Mouse (Mus musculus): ENCODE data around the gene Pard3. TPM values are rescaled to one million over a fixed set of nuclear protein-coding genes. Genes with fewer than 3 reads are reported as not detected.
"Not testable (repeated sequence)": the region's sequence is repeated elsewhere in the genome, so short reads cannot be mapped to it uniquely, and the experiment has no call there.

Gene Pard3
- polyA plus RNA-seq, 1 experiment from 2014 or later: 26.2 TPM

GRCm38 (mm10) chr8:127161854-127162253, 98.2 kb downstream of the Pard3 start:
- H3K27me3 ChIP-seq (replicated peaks): no peaks in the 10 kb centered on the region
- peaks cover 34% of the 10 kb centered on the region for H3K4me1 ChIP-seq (replicated peaks)
- H3K9ac ChIP-seq: no peak overlapping the region
- no peak overlapping the region for H3K4me2 ChIP-seq
- ATAC-seq (ENCODE audit: insufficient number of reproducible peaks, low FRiP score): no peak
- H3K27ac ChIP-seq (ENCODE audit: poor library complexity, severe bottlenecking): no peak overlapping the region
- H3K9me3 ChIP-seq (replicated peaks): no peaks in the 10 kb centered on the region
- no peak overlapping the region for H3K4me3 ChIP-seq
- H3K36me3 ChIP-seq: peaks cover 5% of the 10 kb centered on the region
- WGBS: 80% methylated on average over 7 of the region's 7 CpGs

DNA sequence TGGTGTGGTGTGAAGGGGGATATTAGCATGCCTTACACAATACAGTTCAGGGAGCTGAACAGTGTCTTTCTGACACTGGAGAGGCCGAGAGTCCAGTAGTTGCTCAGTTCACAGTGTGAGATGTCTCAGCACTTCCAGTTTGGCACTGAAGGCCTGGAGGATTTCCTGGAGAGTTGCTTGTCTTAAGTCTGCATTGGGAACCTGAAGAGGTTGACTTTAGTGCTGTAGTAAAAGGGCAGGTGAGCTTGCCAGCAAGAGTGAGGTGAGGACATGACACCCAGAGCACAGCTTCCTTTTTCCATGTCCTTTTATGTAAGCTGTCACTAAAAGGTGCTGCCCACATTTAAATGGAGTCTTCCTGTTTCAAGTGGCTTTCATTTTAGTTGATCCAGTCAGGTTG, 99.1 kb downstream of the Pard3 start:
- ATAC-seq (ENCODE audit: insufficient number of reproducible peaks, low FRiP score): no peak
- Histone ChIP-seq H3K4me2 (no peak overlapping the region), H3K27me3 (replicated peaks) (no peaks in the 10 kb centered on the region), H3K9me3 (replicated peaks) (no peaks in the 10 kb centered on the region), H3K27ac (ENCODE audit: poor library complexity, severe bottlenecking) (no peak overlapping the region), H3K36me3 (peaks cover 5% of the 10 kb centered on the region), H3K4me3 (no peak overlapping the region), H3K4me1 (replicated peaks) (peaks cover 25% of the 10 kb centered on the region), H3K9ac (no peak overlapping the region)
- WGBS: 63% methylated on average over 1 of the region's 1 CpGs

GRCm38 (mm10) chr8:127164326-127165280, 100.9 kb downstream of the Pard3 start:
- H3K4me1 ChIP-seq (replicated peaks): peaks cover 20% of the 10 kb centered on the region
- H3K27ac ChIP-seq (ENCODE audit: poor library complexity, severe bottlenecking): no peak overlapping the region
- H3K9ac ChIP-seq: no peak overlapping the region
- WGBS: 87% methylated on average over 12 of the region's 12 CpGs
- H3K4me2 ChIP-seq: no peak overlapping the region
- peaks cover 5% of the 10 kb centered on the region for H3K36me3 ChIP-seq
- H3K4me3 ChIP-seq: no peak overlapping the region
- no peaks in the 10 kb centered on the region for H3K9me3 ChIP-seq (replicated peaks)
- no peaks in the 10 kb centered on the region for H3K27me3 ChIP-seq (replicated peaks)
- no peak for ATAC-seq (ENCODE audit: insufficient number of reproducible peaks, low FRiP score)

- no peak for ATAC-seq (ENCODE audit: insufficient number of reproducible peaks, low FRiP score)
- no peak overlapping the region for H3K4me3 ChIP-seq
- WGBS: 83% methylated on average over 2 of the region's 2 CpGs
- no peaks in the 10 kb centered on the region for H3K9me3 ChIP-seq (replicated peaks)
- no peak overlapping the region for H3K9ac ChIP-seq
- H3K36me3 ChIP-seq: no peaks in the 10 kb centered on the region
- no peak overlapping the region for H3K27ac ChIP-seq (ENCODE audit: poor library complexity, severe bottlenecking)
- no peaks in the 10 kb centered on the region for H3K27me3 ChIP-seq (replicated peaks)
- H3K4me2 ChIP-seq: no peak overlapping the region
- H3K4me1 ChIP-seq (replicated peaks): peaks cover 4% of the 10 kb centered on the region
These were observed 104.8 kb downstream of the Pard3 start for GRCm38 (mm10) chr8:127168496-127168895.

- Histone ChIP-seq H3K4me3 (no peak overlapping the region), H3K27ac (ENCODE audit: poor library complexity, severe bottlenecking) (no peak overlapping the region), H3K9me3 (replicated peaks) (no peaks in the 10 kb centered on the region), H3K4me1 (replicated peaks) (peaks cover 4% of the 10 kb centered on the region), H3K36me3 (no peaks in the 10 kb centered on the region), H3K4me2 (no peak overlapping the region), H3K27me3 (replicated peaks) (no peaks in the 10 kb centered on the region), H3K9ac (no peak overlapping the region)
- 89% methylated on average over 5 of the region's 5 CpGs for WGBS
- ATAC-seq (ENCODE audit: insufficient number of reproducible peaks, low FRiP score): no peak
These were observed 105.7 kb downstream of the Pard3 start for GRCm38 (mm10) chr8:127169361-127169760.

DNA sequence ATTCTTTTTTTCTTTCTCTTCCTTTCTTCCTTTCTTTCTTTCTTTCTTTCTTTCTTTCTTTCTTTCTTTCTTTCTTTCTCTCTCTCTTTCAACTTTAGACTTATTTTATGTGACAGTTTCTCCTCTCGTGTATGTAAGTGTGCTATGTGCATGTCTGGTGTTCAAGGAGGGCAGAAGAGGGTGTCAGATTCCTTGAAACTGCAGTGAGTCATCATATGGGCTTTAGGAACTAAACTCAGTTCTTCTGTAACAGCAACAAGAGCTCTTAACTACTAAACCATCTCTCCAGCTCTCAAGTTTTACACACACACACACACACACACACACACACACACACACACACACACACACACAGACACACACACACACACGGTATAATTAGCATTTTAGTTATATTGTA, 106.7 kb downstream of the Pard3 start:
- not testable (repeated sequence) for H3K9me3 ChIP-seq (replicated peaks); H3K9ac ChIP-seq; ATAC-seq (ENCODE audit: insufficient number of reproducible peaks, low FRiP score); H3K36me3 ChIP-seq; H3K27me3 ChIP-seq (replicated peaks); H3K4me3 ChIP-seq; H3K4me1 ChIP-seq (replicated peaks); H3K27ac ChIP-seq (ENCODE audit: poor library complexity, severe bottlenecking); H3K4me2 ChIP-seq
- WGBS: 54% methylated on average over 2 of the region's 2 CpGs

DNA sequence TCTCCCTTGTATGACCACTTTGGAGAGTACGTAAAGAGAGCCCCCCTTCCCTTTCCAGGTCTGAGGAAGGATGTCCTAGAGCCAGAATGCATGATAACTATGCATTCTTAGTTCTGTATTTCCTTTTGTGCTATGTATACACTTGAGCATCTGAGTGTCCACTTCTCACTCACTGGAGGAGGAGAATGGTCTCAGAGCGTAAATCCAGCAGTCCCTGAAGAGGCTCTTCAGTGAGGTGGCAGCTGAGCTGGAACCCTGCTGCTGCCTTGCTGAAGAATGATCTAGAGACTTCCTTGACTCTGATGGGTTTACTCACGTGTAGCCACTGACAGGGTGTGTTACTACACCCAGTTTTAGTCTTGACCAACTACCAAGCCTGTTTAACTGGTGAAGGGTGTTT, 107.2 kb downstream of the Pard3 start:
- no peak for ATAC-seq (ENCODE audit: insufficient number of reproducible peaks, low FRiP score)

DNA sequence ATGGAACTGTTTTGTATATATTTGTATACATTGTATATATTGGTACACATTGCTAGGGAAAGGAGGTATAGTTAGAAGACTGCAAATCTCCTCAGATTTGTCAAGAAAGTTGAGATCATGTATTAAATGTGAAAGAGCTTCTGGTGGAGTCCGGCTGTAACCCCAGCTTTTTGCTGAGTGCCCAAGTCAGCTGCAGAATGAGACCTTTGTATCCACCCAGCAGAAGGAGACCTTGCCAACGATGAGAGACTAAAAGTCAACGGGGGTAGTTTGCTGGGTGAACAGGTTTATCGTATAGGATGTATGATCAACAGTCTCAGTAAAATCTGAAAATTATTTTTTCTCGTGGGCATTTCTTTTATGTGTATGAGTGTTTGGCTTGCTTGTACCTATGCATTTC, 109.8 kb downstream of the Pard3 start:
- no peaks in the 10 kb centered on the region for H3K27me3 ChIP-seq (replicated peaks)
- no peak overlapping the region for H3K4me2 ChIP-seq
- ATAC-seq (ENCODE audit: insufficient number of reproducible peaks, low FRiP score): no peak
- no peak overlapping the region for H3K4me3 ChIP-seq
- 87% methylated on average over 5 of the region's 5 CpGs for WGBS
- H3K9ac ChIP-seq: no peak overlapping the region
- H3K9me3 ChIP-seq (replicated peaks): no peaks in the 10 kb centered on the region
- H3K4me1 ChIP-seq (replicated peaks): peaks cover 11% of the 10 kb centered on the region
- no peak overlapping the region for H3K27ac ChIP-seq (ENCODE audit: poor library complexity, severe bottlenecking)
- H3K36me3 ChIP-seq: no peaks in the 10 kb centered on the region

More for the DNA sequence above, 107.2 kb downstream of the Pard3 start:
- Histone ChIP-seq H3K4me1 (replicated peaks) (peaks cover 11% of the 10 kb centered on the region), H3K9ac (no peak overlapping the region), H3K27ac (ENCODE audit: poor library complexity, severe bottlenecking) (no peak overlapping the region), H3K36me3 (no peaks in the 10 kb centered on the region), H3K4me2 (no peak overlapping the region), H3K4me3 (no peak overlapping the region), H3K9me3 (replicated peaks) (no peaks in the 10 kb centered on the region), H3K27me3 (replicated peaks) (no peaks in the 10 kb centered on the region)
- WGBS: 81% methylated on average over 3 of the region's 3 CpGs

GRCm38 (mm10) chr8:127174411-127174810, 110.7 kb downstream of the Pard3 start:
- Histone ChIP-seq H3K9ac (no peak overlapping the region), H3K27ac (ENCODE audit: poor library complexity, severe bottlenecking) (no peak overlapping the region), H3K9me3 (replicated peaks) (no peaks in the 10 kb centered on the region), H3K27me3 (replicated peaks) (no peaks in the 10 kb centered on the region), H3K4me1 (replicated peaks) (peaks cover 11% of the 10 kb centered on the region), H3K4me2 (no peak overlapping the region), H3K36me3 (no peaks in the 10 kb centered on the region), H3K4me3 (no peak overlapping the region)
- ATAC-seq (ENCODE audit: insufficient number of reproducible peaks, low FRiP score): no peak
- WGBS: 87% methylated on average over 6 of the region's 6 CpGs

DNA sequence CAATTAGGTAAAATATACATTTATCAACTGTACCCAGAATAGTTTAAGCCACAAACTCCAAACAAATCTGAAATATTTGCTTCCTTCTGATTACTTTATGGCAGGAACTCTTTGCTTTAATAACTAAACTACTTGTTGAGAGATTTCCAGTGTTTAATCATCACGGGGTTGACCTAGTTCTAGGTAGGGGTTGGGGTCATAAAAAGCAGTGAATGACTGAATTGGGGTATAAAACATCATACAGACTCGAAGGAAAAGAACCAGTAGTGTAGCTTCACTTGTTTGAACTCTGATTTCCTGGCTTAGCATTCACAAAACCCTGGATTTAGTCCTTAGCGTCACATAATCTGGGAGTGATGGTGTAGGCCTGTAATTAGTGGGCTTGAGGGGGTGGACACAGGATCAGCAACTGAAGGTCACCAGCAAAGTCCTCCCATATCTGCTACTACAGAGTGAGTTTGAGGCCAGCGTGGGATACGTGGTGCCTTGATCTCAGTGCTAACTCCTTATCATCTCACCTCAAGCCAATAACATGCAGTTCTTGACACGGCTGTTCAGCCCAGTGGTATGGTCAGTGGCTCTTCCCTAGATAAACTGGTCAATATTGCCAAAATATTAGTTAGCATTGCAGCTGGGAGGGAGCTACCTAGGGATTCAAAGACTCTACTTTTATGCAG, 111.6 kb downstream of the Pard3 start:
- H3K27me3 ChIP-seq (replicated peaks): no peaks in the 10 kb centered on the region
- H3K4me1 ChIP-seq (replicated peaks): peaks cover 11% of the 10 kb centered on the region
- H3K4me2 ChIP-seq: no peak overlapping the region
- no peak overlapping the region for H3K27ac ChIP-seq (ENCODE audit: poor library complexity, severe bottlenecking)
- no peak for ATAC-seq (ENCODE audit: insufficient number of reproducible peaks, low FRiP score)
- H3K36me3 ChIP-seq: no peaks in the 10 kb centered on the region
- H3K4me3 ChIP-seq: no peak overlapping the region
- no peaks in the 10 kb centered on the region for H3K9me3 ChIP-seq (replicated peaks)
- 64% methylated on average over 6 of the region's 6 CpGs for WGBS
- H3K9ac ChIP-seq: no peak overlapping the region

GRCm38 (mm10) chr8:127178634-127179033, 114.9 kb downstream of the Pard3 start:
- no peaks in the 10 kb centered on the region for H3K27me3 ChIP-seq (replicated peaks)
- WGBS: 55% methylated on average over 4 of the region's 4 CpGs
- no peak overlapping the region for H3K27ac ChIP-seq (ENCODE audit: poor library complexity, severe bottlenecking)
- peaks cover 29% of the 10 kb centered on the region for H3K4me1 ChIP-seq (replicated peaks)
- no peaks in the 10 kb centered on the region for H3K9me3 ChIP-seq (replicated peaks)
- no peak for ATAC-seq (ENCODE audit: insufficient number of reproducible peaks, low FRiP score)
- H3K36me3 ChIP-seq: no peaks in the 10 kb centered on the region
- no peak overlapping the region for H3K9ac ChIP-seq
- H3K4me2 ChIP-seq: no peak overlapping the region
- H3K4me3 ChIP-seq: no peak overlapping the region
